Mouse (Mus musculus) bone marrow macrophage, adult 2 months (primary cell): ENCODE measurements around the gene Olfr552.

Experiments
- CTCF ChIP-seq: IDR thresholded peaks from 2 replicates; pipeline ENCODE4 v1.5.1; 2012; ENCODE audit warnings: low read depth, mild to moderate bottlenecking, low read length, moderate library complexity
- POLR2A ChIP-seq: IDR thresholded peaks from 2 replicates; pipeline ENCODE4 v1.6.1; 2012; ENCODE audit warnings: mild to moderate bottlenecking, low read depth, low read length, borderline replicate concordance

GRCm38 (mm10) chr7:102591786-102592185 lies 5.8 kb upstream of the Olfr552 start, which contains the start of gene Olfr551:
- no peak for TF ChIP-seq POLR2A
- TF ChIP-seq CTCF, result no peak
